Mouse (Mus musculus) CH12.LX (cell line): ENCODE measurements around the gene Cnpy1.

ENCODE experiments used
- CTCF ChIP-seq, 2 experiments: IDR thresholded peaks in 1 of 2; conservative IDR thresholded peaks in 1 of 2; 2 replicates each; pipeline ENCODE4 v1.5.1; 2011 to 2012; ENCODE audit warnings: low read depth in 2 of 2, low read length in 2 of 2, improper control_type of control experiment in 1 of 2, inconsistent platforms in 1 of 2, mild to moderate bottlenecking in 1 of 2, moderate library complexity in 1 of 2
- MAZ ChIP-seq: IDR thresholded peaks from 2 replicates; pipeline ENCODE4 v1.6.1; 2012; ENCODE audit warnings: low read depth, mild to moderate bottlenecking, inconsistent platforms, low read length, improper control_type of control experiment, moderate library complexity
- ZC3H11A ChIP-seq: IDR thresholded peaks from 2 replicates; pipeline ENCODE4 v1.6.1; 2012; ENCODE audit warnings: low read depth, mild to moderate bottlenecking, inconsistent platforms, low read length, improper control_type of control experiment

DNA sequence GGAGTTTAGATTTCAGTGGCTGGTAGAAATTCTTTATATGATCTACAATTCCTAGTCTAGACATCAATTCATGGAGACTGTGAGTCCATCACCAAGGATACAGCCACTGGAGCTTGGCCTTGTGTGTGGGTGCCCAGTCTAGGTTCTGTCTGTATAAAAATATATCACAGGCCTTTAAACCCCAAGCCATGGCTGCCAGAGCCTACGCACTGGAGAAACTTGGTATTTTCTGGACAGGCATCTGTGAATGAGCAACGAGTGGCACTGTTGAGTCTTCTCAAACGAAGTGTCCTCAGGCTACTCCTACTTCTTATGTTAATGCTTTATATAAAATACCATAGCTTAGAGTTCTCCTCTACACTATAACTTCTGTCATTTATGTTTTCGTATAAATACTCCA is 4.2 kb downstream of the Cnpy1 start:
- TF ChIP-seq ZC3H11A (no peak), MAZ (no peak), CTCF (conservative IDR thresholded peaks at IDR 0.05 in 1 of 2, IDR thresholded peaks at IDR 0.05 in 1 of 2; ENCODE audit: low read depth in 2 of 2, low read length in 2 of 2) (no peak)
